Mouse (Mus musculus): ENCODE measurements around the gene Scgb2b20. TPM values are rescaled to one million over a fixed set of nuclear protein-coding genes. Genes with fewer than 3 reads are reported as not detected.

Gene Scgb2b20
- polyA plus RNA-seq (2012; rRNA removed) = not detected in 2 replicates

DNA sequence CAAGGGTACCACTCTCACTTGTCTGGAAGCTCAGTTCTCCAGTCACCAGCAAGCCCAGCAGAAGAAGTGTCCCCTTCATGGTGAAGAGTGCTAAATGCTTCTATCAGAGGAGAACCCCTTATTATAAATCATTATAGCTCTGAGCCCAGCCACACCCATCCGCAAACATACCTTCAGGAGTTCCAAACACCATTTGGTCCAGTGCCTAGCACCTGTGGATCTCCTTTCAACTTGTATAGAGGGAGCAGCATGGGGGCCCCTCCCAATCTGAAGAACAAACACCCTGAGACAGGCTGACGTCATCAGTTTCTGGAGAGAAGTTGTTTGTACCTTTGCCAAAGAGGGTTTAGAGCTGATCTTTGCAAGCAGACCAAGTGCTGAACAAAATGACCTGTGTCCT lies at the start of gene Scgb2b20:
Gene Scgb2b20 (minus strand): TSS at position 101 of the 400 bp plus-strand sequence.

GRCm38 (mm10) chr7:33372934-33373333 lies 6.8 kb upstream of the Scgb2b20 start, which contains the start of gene Scgb1b20:
Gene Scgb1b20, plus strand, starts transcription at chr7:33373234.

Other genes starting within 250 kb of the Scgb2b20 start
- gene Scgb2b18, start 192.5 kb downstream of the Scgb2b20 start, polyA plus RNA-seq (2012; rRNA removed) = not detected in 2 replicates
- gene Scgb1b18, start 180.8 kb downstream of the Scgb2b20 start, polyA plus RNA-seq (2012; rRNA removed) = not detected in 2 replicates
- not detected in 2 replicates for gene Scgb2b19, start 86.0 kb downstream of the Scgb2b20 start, polyA plus RNA-seq (2012; rRNA removed)
- gene Scgb1b19, start 79.0 kb downstream of the Scgb2b20 start, polyA plus RNA-seq (2012; rRNA removed) = not detected in 2 replicates
- gene Scgb1b20, start 6.9 kb upstream of the Scgb2b20 start, polyA plus RNA-seq (2012; rRNA removed) = not detected in 2 replicates
- gene Scgb2b21, start 154.1 kb upstream of the Scgb2b20 start, polyA plus RNA-seq (2012; rRNA removed) = not detected in 2 replicates